Mouse (Mus musculus): Measurements from ENCODE around the gene Wbp4. TPM values are rescaled to one million over a fixed set of nuclear protein-coding genes. Genes with fewer than 3 reads are reported as not detected.

Wbp4 gene
- polyA plus RNA-seq, 1 experiment from 2014 or later, result 38.7 TPM

DNA sequence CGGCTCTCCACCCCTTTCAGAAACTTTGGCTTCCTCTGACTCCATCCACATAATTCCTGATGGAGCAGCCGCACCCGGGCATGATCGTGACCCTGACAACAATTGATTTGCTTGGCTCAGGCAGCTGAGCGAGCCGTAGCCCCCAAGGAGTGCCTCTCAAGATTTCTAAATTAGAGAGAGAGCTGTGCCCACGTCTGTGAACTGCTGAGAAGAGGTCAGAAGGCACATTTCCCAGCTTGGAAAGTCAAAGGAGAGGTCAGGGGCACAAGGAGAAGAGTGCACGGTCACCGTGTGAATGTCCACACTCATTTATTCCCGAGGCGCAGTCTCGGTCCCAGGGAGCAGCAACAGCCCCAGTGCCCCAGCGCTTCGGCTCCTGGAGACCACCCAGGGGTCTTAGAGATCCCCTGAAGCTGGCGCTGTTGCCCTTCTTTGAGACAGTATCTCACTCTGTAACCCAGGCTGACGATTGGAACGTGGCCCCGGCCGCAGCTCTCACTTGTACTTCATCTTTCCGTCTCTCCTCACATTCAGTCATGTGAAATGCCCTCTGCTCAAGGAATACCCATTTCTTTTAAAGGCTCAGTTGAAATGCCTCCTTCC is 61.1 kb downstream of the Wbp4 start:
- 79% methylated on average over 20 of the region's 20 CpGs for WGBS
- no peak for DNase-seq (ENCODE audit: low spot score)
- Histone ChIP-seq H3K4me1 (replicated peaks; ENCODE audit: control insufficient read depth, insufficient read depth, low read length) (no peaks in the 10 kb centered on the region), H3K9me3 (ENCODE audit: control insufficient read depth, low read length) (no peaks in the 10 kb centered on the region), H3K4me3 (ENCODE audit: low read depth, low read length) (no peak overlapping the region), H3K36me3 (ENCODE audit: control insufficient read depth, insufficient read depth, low read length) (peaks cover 2% of the 10 kb centered on the region; the same call in 1 of the 2 replicates), H3K27ac (ENCODE audit: low read depth, low read length) (no peak overlapping the region), H3K27me3 (replicated peaks; ENCODE audit: control insufficient read depth, insufficient read depth, low read length) (no peaks in the 10 kb centered on the region), H3K9ac (ENCODE audit: low read depth, low read length) (no peak overlapping the region), H3K4me2 (no peak overlapping the region)
- no peak for ATAC-seq (replicated peaks; ENCODE audit: low FRiP score)

DNA sequence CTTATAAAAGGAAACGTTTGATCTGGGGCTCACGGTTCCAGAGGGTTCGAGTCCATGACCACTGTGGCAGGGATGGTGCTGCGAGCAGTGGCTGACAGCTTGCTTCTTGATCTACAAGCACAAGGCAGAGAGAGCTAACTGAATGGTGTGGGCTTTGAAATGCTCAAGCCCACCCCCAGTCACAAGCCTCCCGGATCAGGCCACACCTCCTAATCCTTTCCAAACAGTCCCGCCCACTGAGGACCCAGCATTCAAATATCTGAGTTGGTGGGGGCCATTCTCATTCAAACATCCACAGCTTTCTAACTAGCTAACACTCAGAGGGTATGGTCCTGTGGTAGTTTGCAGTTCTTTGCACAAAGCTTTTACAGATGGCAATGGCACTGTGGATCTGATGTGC is 68.2 kb downstream of the Wbp4 start:
- no peak overlapping the region for H3K9ac ChIP-seq (ENCODE audit: low read depth, low read length)
- no peaks in the 10 kb centered on the region for H3K9me3 ChIP-seq (ENCODE audit: control insufficient read depth, low read length)
- no peak overlapping the region for H3K4me2 ChIP-seq
- ATAC-seq (replicated peaks; ENCODE audit: low FRiP score), result no peak
- WGBS, result 88% methylated on average over 6 of the region's 6 CpGs
- H3K36me3 ChIP-seq (ENCODE audit: control insufficient read depth, insufficient read depth, low read length), result peaks cover 4% of the 10 kb centered on the region; the same call in 1 of the 2 replicates
- DNase-seq (ENCODE audit: low spot score), result no peak
- H3K4me1 ChIP-seq (replicated peaks; ENCODE audit: control insufficient read depth, insufficient read depth, low read length), result no peaks in the 10 kb centered on the region
- H3K4me3 ChIP-seq (ENCODE audit: low read depth, low read length), result no peak overlapping the region
- no peaks in the 10 kb centered on the region for H3K27me3 ChIP-seq (replicated peaks; ENCODE audit: control insufficient read depth, insufficient read depth, low read length)
- H3K27ac ChIP-seq (ENCODE audit: low read depth, low read length), result no peak overlapping the region

GRCm38 (mm10) chr14:79410662-79411061 is 70.7 kb downstream of the Wbp4 start:
- H3K9me3 ChIP-seq (ENCODE audit: control insufficient read depth, low read length), result no peaks in the 10 kb centered on the region
- 80% methylated on average over 2 of the region's 2 CpGs for WGBS

More at GRCm38 (mm10) chr14:79410662-79411061, 70.7 kb downstream of the Wbp4 start:
- peaks cover 4% of the 10 kb centered on the region; the same call in 1 of the 2 replicates for H3K36me3 ChIP-seq (ENCODE audit: control insufficient read depth, insufficient read depth, low read length)
- H3K4me3 ChIP-seq (ENCODE audit: low read depth, low read length), result no peak overlapping the region
- no peaks in the 10 kb centered on the region for H3K27me3 ChIP-seq (replicated peaks; ENCODE audit: control insufficient read depth, insufficient read depth, low read length)
- ATAC-seq (replicated peaks; ENCODE audit: low FRiP score) (no peak), DNase-seq (ENCODE audit: low spot score) (no peak)
- no peak overlapping the region for H3K4me2 ChIP-seq
- H3K4me1 ChIP-seq (replicated peaks; ENCODE audit: control insufficient read depth, insufficient read depth, low read length), result no peaks in the 10 kb centered on the region
- H3K27ac ChIP-seq (ENCODE audit: low read depth, low read length), result no peak overlapping the region
- no peak overlapping the region for H3K9ac ChIP-seq (ENCODE audit: low read depth, low read length)

Other genes with a start within 250 kb of the Wbp4 start
- gene Zfp957, start 234.2 kb downstream of the Wbp4 start, polyA plus RNA-seq (2014; fragmentation: Nextera tagmentation; extraction: Ambion mirVana), result not detected in 2 replicates
- gene Rgcc, start 179.9 kb downstream of the Wbp4 start, polyA plus RNA-seq (2014; fragmentation: Nextera tagmentation; extraction: Ambion mirVana), result 233 and 245 TPM in 2 replicates
- gene Naa16, start 90.7 kb downstream of the Wbp4 start, polyA plus RNA-seq (2014; fragmentation: Nextera tagmentation; extraction: Ambion mirVana), result 59.8 and 61.6 TPM in 2 replicates
- gene Mtrf1, start 83.7 kb downstream of the Wbp4 start, polyA plus RNA-seq (2014; fragmentation: Nextera tagmentation; extraction: Ambion mirVana), result 9.1 and 12.2 TPM in 2 replicates
- gene Kbtbd7, start 55.0 kb downstream of the Wbp4 start, polyA plus RNA-seq (2014; fragmentation: Nextera tagmentation; extraction: Ambion mirVana), result 8.1 and 9.0 TPM in 2 replicates
- 4.1 and 4.3 TPM in 2 replicates for gene Kbtbd6, start 29.7 kb downstream of the Wbp4 start, polyA plus RNA-seq (2014; fragmentation: Nextera tagmentation; extraction: Ambion mirVana)
- 22.7 and 25.3 TPM in 2 replicates for gene Elf1, start 326 bp downstream of the Wbp4 start, polyA plus RNA-seq (2014; fragmentation: Nextera tagmentation; extraction: Ambion mirVana)
- gene Sugt1, start 106.2 kb upstream of the Wbp4 start, polyA plus RNA-seq (2014; fragmentation: Nextera tagmentation; extraction: Ambion mirVana), result 95.0 and 95.5 TPM in 2 replicates
- gene Cnmd, start 180.7 kb upstream of the Wbp4 start, polyA plus RNA-seq (2014; fragmentation: Nextera tagmentation; extraction: Ambion mirVana), result 0.37 TPM in 1 of 2 replicates, not detected in the other